Mouse (Mus musculus) liver, adult (tissue): ENCODE results near the gene Otx1.

Source experiments
- GATA4 ChIP-seq: IDR thresholded peaks from 2 replicates; pipeline ENCODE4 v1.6.1; 2014; ENCODE audit warnings: mild to moderate bottlenecking, low read length; ENCODE audit not compliant: insufficient replicate concordance

The Otx1 gene

DNA sequence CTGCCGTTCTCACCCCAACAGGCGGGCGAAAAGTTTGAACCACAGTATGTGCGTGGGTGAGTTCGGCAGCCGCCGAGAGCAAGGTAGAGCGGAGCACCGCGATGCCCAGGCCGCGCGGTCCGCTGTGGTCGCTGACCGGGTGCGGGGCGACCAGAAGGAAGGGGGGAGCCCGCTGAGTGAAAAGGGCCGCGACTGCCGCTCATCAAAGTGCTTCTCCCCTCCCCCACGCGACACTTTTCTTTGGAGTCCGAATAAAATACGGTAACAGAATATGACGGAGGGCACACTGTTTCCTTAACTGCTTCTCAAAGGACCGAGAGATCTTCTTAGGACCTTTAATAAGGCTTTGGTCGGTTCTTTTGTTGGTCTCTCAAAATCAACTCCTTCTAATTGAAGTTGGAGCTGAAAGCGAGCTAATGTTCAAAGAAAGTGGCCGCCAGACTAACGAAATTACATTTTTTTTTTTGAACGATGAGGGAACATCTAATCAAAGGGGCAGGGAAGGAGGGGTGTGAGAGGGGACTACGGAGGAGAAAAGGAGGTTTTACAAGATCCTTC, at the start of gene Otx1:
Gene Otx1 (minus strand): TSS at position 115 of the 558 bp plus-strand sequence.
- no peak for TF ChIP-seq GATA4

DNA sequence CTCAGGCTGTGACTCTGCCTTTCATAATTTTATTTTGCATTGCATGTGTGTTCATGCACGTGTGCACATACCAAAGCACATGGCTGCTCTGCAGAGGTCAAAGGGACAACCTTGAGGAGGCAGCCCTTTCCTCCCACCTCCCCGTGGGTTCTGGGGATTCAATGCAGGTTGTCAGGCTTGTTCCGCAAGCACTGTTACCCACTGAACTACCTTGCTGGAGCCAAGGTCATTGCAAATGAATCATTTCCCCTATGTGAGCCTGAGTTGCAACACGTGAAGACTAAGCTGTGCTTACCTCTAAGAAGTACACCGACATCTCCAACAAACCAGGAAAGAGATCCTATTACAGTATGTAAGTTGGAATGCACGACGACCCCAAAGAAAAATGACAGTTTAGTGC, 48.2 kb upstream of the Otx1 start:
- no peak for TF ChIP-seq GATA4

DNA sequence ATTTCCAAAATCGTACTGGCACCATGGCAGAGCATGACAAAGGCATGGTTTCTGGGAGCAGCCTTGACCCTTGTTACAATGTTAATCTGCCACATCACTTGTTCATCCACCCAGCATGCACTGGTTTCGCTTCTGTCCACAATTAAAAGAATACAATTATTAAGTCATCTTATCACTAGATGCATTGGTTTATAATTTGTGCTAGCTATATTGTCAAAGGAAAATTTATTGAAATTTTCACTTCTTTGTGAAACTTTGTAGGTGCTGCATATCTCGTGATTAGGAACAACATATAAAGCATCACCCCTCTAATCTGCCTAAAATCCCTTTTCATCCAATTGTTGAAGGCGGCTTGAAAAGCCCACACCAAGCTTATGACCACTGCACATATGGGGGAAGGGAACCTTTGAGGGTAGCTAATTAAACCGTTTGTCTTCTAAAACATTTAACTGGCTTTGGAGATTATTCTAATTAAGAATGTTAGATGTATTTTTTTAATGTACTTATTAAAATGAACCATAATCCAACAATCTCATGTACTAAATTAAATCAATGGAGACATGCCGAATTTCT, 37.2 kb upstream of the Otx1 start:
- TF ChIP-seq GATA4: no peak

DNA sequence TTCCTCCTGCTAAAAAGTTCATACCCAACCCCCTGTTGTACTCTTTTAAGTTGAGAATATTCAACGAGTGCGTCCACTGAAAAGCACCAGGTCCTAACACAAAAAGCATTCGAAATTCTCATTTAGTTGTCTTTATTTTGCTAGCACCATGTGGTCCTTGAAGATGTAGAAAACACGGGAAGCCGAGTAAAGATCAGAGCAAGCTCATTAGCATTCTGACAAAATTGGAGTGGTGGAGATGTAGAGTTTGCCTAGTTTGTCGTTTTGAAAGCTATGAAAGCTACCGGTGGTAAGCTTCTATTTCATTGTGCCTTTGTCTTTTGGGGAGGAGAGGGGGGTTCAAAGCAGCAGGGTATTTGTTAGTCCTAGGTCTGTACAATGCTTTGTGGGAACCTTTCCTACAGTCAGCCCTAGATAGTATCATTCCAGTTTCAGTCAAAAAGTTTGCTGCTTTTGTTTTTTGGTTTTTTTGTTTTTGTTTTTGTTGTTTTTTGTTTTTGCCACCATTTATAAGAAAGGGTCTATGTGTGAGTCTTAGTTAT, 31.9 kb upstream of the Otx1 start:
- no peak for TF ChIP-seq GATA4

DNA sequence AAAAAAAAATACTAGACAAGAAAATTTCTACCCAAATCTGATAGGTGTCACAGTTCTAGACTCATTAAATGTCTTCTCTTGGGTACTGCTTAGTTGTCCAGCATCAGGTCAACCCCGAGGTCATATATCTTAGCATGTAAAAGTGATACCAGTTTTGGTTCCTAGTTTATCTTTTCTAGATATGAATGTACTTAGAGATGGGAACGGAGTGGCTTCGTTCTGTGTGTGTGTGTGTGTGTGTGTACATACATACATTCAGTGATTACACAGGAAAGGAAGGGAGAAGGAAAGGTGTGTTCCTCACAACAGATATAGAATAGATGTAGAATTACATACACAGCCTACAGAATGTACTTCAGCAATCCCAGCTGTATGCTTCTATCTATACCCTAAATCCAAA, 30.9 kb upstream of the Otx1 start:
- no peak for TF ChIP-seq GATA4

DNA sequence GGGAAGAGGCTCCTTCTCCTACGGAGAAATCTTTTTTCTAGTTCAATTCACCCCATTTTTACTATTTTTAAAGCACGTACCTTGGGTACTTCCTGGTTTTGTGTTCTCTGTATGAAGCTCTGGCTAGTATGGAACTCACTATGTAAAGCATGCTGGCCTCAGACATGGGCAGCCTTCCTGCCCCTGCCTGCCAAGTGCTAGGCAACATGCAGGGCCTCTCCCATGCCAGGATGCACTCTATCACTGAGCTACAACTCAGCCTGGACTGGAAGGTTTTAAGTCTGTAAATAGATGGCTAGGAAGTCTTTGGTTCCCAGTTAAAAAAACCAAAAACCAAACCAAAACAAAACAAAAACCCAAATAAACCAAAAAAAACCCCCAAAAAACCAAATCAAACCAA, 17.9 kb upstream of the Otx1 start:
- TF ChIP-seq GATA4: no peak

DNA sequence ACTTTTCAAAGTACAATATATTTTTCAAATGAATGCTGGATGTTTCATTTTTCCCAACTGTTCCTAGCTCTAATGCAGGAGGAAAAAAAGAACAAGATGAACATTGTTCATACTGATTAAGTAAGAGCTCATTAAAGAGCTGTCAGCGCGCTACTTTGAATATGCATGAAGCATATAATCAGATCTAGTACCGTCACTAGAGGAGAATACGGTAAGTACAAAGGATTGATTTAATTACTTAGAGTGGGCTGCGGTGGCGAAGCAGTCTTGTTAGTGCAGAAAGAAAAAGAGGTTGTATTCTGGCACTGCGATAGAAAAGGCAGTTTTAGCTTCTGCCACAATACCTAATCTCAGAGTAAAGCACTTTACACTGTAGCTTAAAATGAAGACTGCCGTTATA, 14.7 kb upstream of the Otx1 start:
- TF ChIP-seq GATA4: no peak

DNA sequence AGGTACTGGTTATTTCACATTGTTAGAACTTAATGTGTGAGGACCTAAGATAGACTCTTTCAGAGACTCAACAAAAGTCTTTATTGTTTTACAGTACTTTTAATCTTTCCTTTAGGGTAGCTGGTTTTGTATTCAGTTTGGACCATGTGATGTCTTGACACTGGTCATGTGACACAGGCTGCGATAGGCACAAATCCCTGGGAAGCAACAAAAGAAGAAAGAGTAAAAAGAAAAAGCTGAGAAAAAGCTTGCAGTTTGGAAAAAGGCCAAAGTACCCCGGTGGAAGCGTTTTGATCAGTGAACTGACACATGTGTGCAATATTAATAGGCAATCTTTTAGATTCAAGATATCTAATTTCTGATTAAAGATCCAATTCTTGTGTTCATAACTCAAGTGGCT, 13.6 kb upstream of the Otx1 start:
- TF ChIP-seq GATA4: no peak

DNA sequence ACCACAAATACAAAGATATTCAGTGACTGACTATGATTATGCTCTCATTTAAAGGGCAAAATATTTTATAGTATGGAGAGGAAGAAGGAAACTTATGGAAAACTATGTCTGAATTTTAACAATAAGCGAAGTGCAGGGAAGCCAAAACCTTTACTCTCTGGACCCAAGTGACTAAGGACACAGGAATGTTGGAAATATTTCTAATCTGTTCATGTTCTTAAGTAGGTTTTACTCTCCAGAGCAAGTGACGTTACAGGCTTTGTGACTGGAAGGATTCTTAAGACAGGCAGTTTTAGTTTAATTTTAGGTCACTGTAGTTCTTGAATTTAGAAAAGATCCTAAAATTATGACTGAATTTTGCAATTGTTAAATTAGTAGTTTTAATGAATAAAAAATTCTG, 6.1 kb upstream of the Otx1 start:
- no peak for TF ChIP-seq GATA4

DNA sequence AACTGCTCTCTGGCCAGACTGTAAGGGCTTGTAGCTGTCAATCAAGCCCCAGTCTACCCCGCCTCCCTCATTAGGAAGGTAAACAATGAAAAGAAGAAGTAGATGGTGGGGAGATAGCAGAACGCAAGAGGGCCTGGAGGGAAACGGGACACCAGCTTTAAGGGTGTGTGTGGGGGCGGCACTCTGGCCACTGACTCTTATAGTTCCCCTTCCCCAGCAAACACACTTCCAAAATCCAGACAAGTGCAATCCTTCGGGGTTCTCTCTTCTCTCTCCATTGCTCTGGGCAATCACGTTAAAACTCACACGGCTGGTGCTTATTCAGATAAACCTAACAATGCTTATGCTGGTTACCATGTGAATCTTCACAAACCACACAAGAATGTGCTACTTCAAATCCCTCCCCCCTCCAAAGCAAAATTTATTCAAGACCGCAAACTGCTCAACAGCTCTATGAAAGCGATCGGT, 5.5 kb upstream of the Otx1 start:
- no peak for TF ChIP-seq GATA4

DNA sequence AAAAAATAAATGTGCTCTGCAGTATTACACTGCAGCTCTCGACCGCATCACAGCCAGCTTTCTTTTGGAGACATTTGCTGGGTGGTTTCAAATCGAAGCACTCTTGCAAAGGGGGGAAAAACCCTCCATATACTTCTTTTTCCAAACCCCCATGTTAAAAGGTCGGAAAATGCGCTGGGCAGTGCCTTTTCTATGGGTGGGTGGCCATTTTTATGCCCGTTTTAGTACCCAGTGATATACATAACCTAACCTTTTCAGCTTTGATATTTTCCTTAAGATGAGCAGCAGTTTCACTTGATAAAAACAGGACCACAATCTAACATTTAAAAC, 5.0 kb upstream of the Otx1 start:
- no peak for TF ChIP-seq GATA4

DNA sequence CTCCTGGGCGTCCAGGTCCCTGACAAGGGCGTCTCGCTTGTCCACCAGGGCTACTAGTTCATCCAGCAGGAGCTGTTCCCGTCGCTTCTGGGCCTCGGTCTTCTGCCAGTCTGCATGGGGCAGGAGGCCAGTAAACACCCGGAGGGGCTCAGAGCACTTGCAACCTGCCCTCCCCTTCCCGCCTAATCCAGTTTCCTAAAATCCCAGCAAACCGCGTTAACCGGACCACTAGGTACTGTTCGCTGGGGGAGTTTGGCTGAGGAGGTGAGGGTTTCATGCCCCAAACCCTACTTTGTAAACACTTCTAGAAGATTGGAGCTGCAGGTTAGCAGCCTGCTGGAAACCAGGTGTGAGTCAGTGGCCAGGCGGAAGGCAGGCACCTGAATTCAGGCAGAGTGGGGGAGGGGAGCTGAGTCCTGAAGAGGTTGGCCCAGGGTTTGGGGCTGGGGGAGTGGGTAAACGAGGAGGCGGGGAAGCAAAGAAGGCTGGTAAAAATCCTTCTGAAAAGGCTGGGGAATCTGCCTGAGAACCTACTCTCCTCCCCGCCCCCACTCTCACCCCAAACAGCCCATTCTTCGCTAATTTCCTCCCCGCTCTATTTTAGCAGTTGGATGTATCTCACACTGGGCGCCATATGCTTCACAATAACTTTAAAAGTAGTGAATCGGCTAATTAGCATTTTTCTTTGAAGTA, 4.5 kb upstream of the Otx1 start:
- no peak for TF ChIP-seq GATA4

DNA sequence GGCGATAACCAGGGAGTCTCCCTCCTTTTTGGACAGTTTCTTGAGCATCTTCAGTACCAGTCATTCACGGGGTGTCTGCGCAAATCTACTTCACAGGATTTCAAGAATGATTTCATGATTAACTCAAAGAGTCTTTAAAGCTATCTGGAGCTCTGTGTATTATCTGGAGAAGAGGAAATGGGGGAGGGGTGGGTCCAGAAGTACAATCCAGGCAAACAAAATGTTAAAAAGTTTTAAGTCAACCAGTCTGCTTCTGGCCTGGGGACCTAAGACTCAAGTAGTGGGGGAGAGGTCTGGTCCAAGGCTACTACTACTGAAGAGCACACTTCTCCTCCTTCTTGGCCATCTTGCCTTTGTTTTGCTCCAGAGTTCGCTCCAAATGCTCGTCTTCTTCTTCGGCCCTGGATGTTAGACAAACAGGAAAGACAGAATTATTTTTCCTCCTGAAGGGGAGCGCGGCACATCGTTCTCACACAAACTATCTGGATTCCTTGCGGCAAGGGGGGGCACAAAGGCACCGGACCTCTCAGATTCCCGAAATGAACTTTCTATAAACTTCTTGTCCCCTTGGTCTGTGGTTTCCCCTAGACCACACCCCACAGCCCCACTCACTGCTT, 3.9 kb upstream of the Otx1 start:
- TF ChIP-seq GATA4: no peak

DNA sequence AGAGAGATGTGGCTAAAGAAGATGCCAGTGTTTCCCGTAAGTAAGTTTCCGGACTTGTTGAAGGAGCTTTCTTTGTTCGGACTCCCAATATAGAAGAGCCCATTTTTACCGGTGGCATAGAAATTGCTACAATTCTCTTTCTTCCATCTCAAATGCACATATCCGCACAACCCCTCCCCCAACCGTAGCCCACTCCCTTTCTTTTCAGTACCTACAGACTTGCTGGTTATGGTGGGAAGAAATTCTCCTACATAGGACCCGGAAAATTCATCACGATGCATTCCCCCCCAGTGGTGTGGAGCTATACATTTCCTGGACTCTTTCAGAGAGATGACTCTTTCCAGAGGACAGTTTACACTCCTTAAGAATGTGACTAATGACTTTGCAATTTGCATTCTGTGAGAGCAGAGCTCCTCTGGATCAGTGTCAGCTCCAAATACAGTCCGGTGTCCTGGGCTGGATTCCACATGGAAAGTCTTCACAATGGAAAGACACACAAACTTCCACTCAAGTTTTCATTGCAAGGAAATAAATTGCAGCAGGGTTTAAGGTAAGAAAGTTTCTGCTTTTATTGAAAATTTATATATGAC, 2.7 kb upstream of the Otx1 start:
- TF ChIP-seq GATA4: no peak

DNA sequence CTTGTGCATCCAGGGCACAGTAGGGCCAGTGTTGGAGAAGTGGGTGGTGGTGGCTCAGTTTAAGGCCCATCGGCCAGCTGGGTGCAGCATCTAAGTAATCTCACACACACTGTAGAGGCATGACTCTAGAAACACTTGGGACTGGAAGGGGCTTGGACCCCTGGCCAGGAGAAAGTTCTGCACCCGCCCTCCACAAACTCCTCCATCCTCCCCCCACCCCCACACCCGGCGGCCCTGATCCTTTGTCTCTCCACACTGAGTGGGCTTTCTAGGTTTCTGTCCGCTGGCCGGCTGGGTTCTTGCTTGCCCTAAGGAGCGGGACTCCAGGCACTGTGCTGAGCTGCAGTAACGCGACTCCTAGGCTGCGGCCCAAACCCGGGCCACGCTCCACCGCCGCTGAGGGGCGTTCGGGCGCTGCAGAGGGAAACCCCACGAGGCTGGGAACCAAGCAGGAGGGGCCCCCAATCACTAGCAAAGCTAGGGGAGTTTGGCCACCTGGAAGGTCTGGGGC, 1.7 kb upstream of the Otx1 start:
- TF ChIP-seq GATA4: no peak
